Mouse (Mus musculus): ENCODE results near the gene Lrit2. TPM values are rescaled to one million over a fixed set of nuclear protein-coding genes. Genes with fewer than 3 reads are reported as not detected.

Lrit2 gene
- total RNA-seq (2014; rRNA removed; ENCODE audit: low replicate concordance) (not detected in 2 replicates), polyA plus RNA-seq (2015; fragmentation: Nextera tagmentation; extraction: Ambion mirVana) (not detected in 2 replicates)

DNA sequence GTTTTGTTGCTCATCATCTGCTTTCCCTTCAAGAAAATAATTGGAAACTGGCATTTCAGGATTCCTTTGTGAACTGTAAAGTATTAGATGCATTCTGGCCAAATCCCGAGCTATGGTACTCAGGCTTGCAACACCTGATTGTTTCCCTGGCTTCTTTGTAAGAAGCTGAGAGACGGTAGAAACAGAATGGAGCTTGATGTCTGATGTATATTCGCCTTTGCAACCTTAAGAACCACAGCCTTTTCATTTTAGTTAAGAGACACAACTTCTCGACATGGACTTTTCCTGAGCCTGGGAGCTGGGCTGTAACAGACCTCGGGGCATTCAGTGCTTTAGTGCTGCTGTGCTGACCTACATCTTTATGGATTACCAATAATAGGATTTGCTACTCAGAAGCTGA lies at the start of gene Lrit2:
Gene Lrit2, plus strand, starts transcription at position 301 of the 400 bp plus-strand sequence.
- no peak within 1 kb of the TSS for H3K4me3 ChIP-seq (ENCODE audit: low read depth, low read length)
- H3K4me2 ChIP-seq (ENCODE audit: low read depth, low read length): no peak within 1 kb of the TSS
- no peaks in the 10 kb centered on the region for H3K36me3 ChIP-seq (replicated peaks; ENCODE audit: control insufficient read depth, insufficient read depth, low read length)
- no peaks in the 10 kb centered on the region for H3K9me3 ChIP-seq (replicated peaks; ENCODE audit: control insufficient read depth, low read length)
- no peak for TF ChIP-seq EP300 (IDR thresholded peaks at IDR 0.05; ENCODE audit: low read depth)
- no peak for TF ChIP-seq CTCF (IDR thresholded peaks at IDR 0.05; ENCODE audit: low read depth)
- no peaks in the 10 kb centered on the region for H3K4me1 ChIP-seq (ENCODE audit: control insufficient read depth, insufficient read depth)
- DNase-seq (ENCODE audit: low spot score) (no peak), ATAC-seq (ENCODE audit: insufficient read depth, low read depth) (no peak)
- no peaks in the 10 kb centered on the region for H3K27me3 ChIP-seq (ENCODE audit: control insufficient read depth, insufficient read depth, low read length)
- no peak within 1 kb of the TSS for H3K27ac ChIP-seq (ENCODE audit: low read depth)
- WGBS: 62% methylated on average over 5 of the region's 5 CpGs
- no peak within 1 kb of the TSS for H3K9ac ChIP-seq (replicated peaks; ENCODE audit: low read depth, low read length)

DNA sequence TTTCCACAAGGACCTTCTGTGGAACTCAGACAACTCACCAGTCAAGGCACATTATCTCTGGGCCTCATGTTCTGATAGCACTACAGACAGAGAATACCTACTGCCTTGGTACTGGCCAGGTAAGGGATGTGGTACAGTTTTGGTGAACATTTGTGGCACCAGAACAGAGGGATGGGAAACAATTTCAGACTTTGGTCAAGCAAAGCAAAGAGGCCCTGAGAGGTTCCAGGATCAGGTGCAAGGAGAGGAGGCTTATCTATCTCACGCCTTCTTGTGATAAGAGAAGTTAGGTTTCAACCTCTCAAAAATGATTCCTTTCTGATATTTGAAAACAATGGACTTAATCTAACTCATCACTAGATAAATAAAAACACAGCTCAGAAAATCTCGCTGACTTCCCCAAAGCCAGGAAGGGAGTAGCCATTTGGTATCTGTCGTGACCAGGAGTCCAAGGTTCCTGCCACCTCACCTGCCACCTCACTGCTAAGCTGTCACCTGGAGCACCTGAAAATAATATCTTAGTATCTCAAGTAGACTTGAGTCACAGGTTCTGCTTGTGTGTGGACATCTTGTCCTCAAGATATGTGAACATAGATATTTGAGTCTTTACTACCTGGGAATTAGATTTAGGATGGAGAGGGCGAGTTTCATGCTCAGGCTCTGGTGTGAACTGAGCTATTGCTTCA lies 40.3 kb upstream of the Lrit2 start:
- H3K9me3 ChIP-seq (replicated peaks; ENCODE audit: control insufficient read depth, low read length): no peaks in the 10 kb centered on the region
- no peak for DNase-seq (ENCODE audit: low spot score)
- no peaks in the 10 kb centered on the region for H3K4me1 ChIP-seq (ENCODE audit: control insufficient read depth, insufficient read depth)
- no peak for ATAC-seq (ENCODE audit: insufficient read depth, low read depth)
- no peak for TF ChIP-seq CTCF (IDR thresholded peaks at IDR 0.05; ENCODE audit: low read depth)
- TF ChIP-seq EP300 (IDR thresholded peaks at IDR 0.05; ENCODE audit: low read depth): no peak
- no peaks in the 10 kb centered on the region for H3K36me3 ChIP-seq (replicated peaks; ENCODE audit: control insufficient read depth, insufficient read depth, low read length)
- H3K4me3 ChIP-seq (ENCODE audit: low read depth, low read length): no peak overlapping the region
- H3K27ac ChIP-seq (ENCODE audit: low read depth): no peak overlapping the region
- H3K27me3 ChIP-seq (ENCODE audit: control insufficient read depth, insufficient read depth, low read length): no peaks in the 10 kb centered on the region
- H3K9ac ChIP-seq (replicated peaks; ENCODE audit: low read depth, low read length): no peak overlapping the region
- H3K4me2 ChIP-seq (ENCODE audit: low read depth, low read length): no peak overlapping the region
- WGBS: 57% methylated on average over 4 of the region's 4 CpGs

DNA sequence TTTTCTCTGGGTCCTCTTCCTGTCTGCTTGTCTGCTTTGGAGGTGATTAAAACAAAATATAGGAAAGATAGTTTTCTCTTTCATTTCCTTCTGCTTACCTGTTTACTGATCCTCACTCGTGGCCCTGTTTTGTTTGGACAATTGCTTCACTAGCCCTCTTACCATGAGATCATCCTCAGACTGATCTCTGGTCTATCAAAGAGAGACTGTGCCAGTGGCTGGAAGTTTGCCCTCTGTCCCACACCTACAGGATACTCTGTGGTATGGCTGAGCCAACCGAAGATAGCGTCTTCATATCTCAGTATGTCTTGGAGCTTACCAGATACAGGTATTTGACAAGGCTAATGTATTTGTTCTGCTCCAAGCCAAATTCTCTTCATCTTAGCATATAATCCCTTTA lies 39.8 kb upstream of the Lrit2 start:
- WGBS: 83% methylated on average over 3 of the region's 3 CpGs
- TF ChIP-seq EP300 (IDR thresholded peaks at IDR 0.05; ENCODE audit: low read depth): no peak
- no peak for TF ChIP-seq CTCF (IDR thresholded peaks at IDR 0.05; ENCODE audit: low read depth)
- no peak overlapping the region for H3K4me2 ChIP-seq (ENCODE audit: low read depth, low read length)

DNA sequence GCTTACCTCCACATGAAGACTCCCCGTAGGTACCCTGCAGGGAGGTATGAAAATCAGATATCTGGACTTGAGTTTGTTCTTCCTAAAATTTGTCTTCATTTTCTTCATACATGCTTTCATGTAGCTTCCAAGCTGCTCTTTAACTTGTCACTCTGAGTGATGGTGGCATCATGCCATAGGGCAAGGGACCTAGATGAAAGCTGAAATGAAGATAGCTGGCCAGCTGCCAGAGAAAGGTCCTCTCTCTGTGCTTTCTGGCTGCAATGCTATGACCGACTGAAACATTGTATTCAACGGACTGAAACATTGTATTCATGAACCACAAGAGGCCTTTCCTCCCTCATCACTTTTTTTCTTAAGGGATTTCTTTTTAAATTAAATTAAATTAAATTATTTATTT lies 39.2 kb upstream of the Lrit2 start:
- no peak for DNase-seq (ENCODE audit: low spot score)
- Histone ChIP-seq H3K4me2 (ENCODE audit: low read depth, low read length) (no peak overlapping the region), H3K9ac (replicated peaks; ENCODE audit: low read depth, low read length) (no peak overlapping the region), H3K4me3 (ENCODE audit: low read depth, low read length) (no peak overlapping the region), H3K4me1 (ENCODE audit: control insufficient read depth, insufficient read depth) (no peaks in the 10 kb centered on the region), H3K27me3 (ENCODE audit: control insufficient read depth, insufficient read depth, low read length) (no peaks in the 10 kb centered on the region), H3K36me3 (replicated peaks; ENCODE audit: control insufficient read depth, insufficient read depth, low read length) (no peaks in the 10 kb centered on the region), H3K27ac (ENCODE audit: low read depth) (no peak overlapping the region), H3K9me3 (replicated peaks; ENCODE audit: control insufficient read depth, low read length) (no peaks in the 10 kb centered on the region)
- TF ChIP-seq CTCF (IDR thresholded peaks at IDR 0.05; ENCODE audit: low read depth) (no peak), EP300 (IDR thresholded peaks at IDR 0.05; ENCODE audit: low read depth) (no peak)
- ATAC-seq (ENCODE audit: insufficient read depth, low read depth): no peak
- WGBS: 68% methylated on average over 3 of the region's 3 CpGs

More for the DNA sequence above, 39.8 kb upstream of the Lrit2 start:
- no peak for DNase-seq (ENCODE audit: low spot score)
- Histone ChIP-seq H3K27ac (ENCODE audit: low read depth) (no peak overlapping the region), H3K4me3 (ENCODE audit: low read depth, low read length) (no peak overlapping the region), H3K36me3 (replicated peaks; ENCODE audit: control insufficient read depth, insufficient read depth, low read length) (no peaks in the 10 kb centered on the region), H3K9ac (replicated peaks; ENCODE audit: low read depth, low read length) (no peak overlapping the region), H3K9me3 (replicated peaks; ENCODE audit: control insufficient read depth, low read length) (no peaks in the 10 kb centered on the region), H3K27me3 (ENCODE audit: control insufficient read depth, insufficient read depth, low read length) (no peaks in the 10 kb centered on the region), H3K4me1 (ENCODE audit: control insufficient read depth, insufficient read depth) (no peaks in the 10 kb centered on the region)
- no peak for ATAC-seq (ENCODE audit: insufficient read depth, low read depth)

DNA sequence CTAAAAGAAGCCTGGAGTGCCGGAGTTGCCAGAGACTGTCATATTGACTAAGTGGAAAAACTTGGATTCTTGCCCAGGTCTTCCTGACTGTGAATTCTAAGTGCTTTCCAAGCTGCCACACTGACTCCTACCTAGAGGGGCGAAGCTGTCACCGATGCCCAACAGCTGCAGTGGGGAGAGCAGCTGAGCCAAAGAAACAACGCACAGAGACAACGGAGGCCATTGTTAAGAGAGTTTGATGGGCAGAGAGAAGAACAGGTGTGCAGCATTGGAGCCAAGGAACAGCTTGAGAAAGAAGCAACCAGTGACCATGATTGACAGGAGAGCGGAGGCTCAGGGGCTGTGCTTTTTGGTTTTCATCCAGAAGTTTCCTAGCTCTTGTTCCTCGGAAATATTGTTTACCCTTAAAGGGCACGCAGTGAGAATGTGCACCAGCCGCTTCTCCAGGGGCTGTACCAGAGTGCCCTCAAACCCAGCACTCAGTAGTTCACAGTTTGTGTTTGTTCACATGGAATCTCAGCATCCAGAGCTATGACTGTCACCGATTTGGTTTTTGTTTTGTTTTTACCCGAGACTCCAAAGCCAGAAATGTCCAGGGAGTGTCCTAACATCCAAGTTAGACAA lies 35.1 kb upstream of the Lrit2 start:
- ATAC-seq (ENCODE audit: insufficient read depth, low read depth): no peak
- TF ChIP-seq EP300 (IDR thresholded peaks at IDR 0.05; ENCODE audit: low read depth) (no peak), CTCF (IDR thresholded peaks at IDR 0.05; ENCODE audit: low read depth) (no peak)
- DNase-seq (ENCODE audit: low spot score): peak; percentile 6
- Histone ChIP-seq H3K27me3 (ENCODE audit: control insufficient read depth, insufficient read depth, low read length) (no peaks in the 10 kb centered on the region), H3K4me3 (ENCODE audit: low read depth, low read length) (no peak overlapping the region), H3K4me1 (ENCODE audit: control insufficient read depth, insufficient read depth) (no peaks in the 10 kb centered on the region), H3K9ac (replicated peaks; ENCODE audit: low read depth, low read length) (no peak overlapping the region), H3K36me3 (replicated peaks; ENCODE audit: control insufficient read depth, insufficient read depth, low read length) (no peaks in the 10 kb centered on the region), H3K4me2 (ENCODE audit: low read depth, low read length) (no peak overlapping the region), H3K27ac (ENCODE audit: low read depth) (no peak overlapping the region), H3K9me3 (replicated peaks; ENCODE audit: control insufficient read depth, low read length) (no peaks in the 10 kb centered on the region)
- 54% methylated on average over 11 of the region's 11 CpGs for WGBS

Measured in heart, postnatal 0 days (tissue).